Mouse (Mus musculus) colon, adult 2 months (tissue): Measurements from ENCODE around the gene Kmt5a. TPM values are rescaled to one million over a fixed set of nuclear protein-coding genes. Genes with fewer than 3 reads are reported as not detected.

Source experiments
- polyA plus RNA-seq: library from polyadenylated mRNA; depleted of rRNA; stranded (reverse); fragments of >200 nt; gene quantifications from 2 replicates; pipeline ENCODE4 v1.2.3, GENCODE M21; 2012; rRNA removed

The Kmt5a gene
- 76.2 and 79.6 TPM in 2 replicates for polyA plus RNA-seq

GRCm38 (mm10) chr5:124439447-124440093 lies at the start of gene Kmt5a:
Gene Kmt5a (plus strand): TSS chr5:124439930.

GRCm38 (mm10) chr5:124425412-124426259 lies 14.1 kb upstream of the Kmt5a start, which contains the start of gene Sbno1:
Gene Sbno1 (minus strand): TSS chr5:124426001.

GRCm38 (mm10) chr5:124482966-124483654 lies 43.4 kb downstream of the Kmt5a start, which contains the start of gene Snrnp35:
Gene Snrnp35 (plus strand): TSS chr5:124483134.

Other genes starting within 250 kb of the Kmt5a start
- 24.3 and 26.3 TPM in 2 replicates for gene Pitpnm2, start 190.2 kb upstream of the Kmt5a start, polyA plus RNA-seq
- gene Mphosph9, start 112.0 kb upstream of the Kmt5a start, polyA plus RNA-seq: 1.7 and 1.8 TPM in 2 replicates
- 3.6 and 4.3 TPM in 2 replicates for gene 2810006K23Rik, start 111.8 kb upstream of the Kmt5a start, polyA plus RNA-seq
- gene Cdk2ap1, start 76.8 kb upstream of the Kmt5a start, polyA plus RNA-seq: 89.6 and 90.5 TPM in 2 replicates
- 7.7 and 9.4 TPM in 2 replicates for gene Sbno1, start 13.9 kb upstream of the Kmt5a start, polyA plus RNA-seq
- gene Rilpl2, start 38.4 kb downstream of the Kmt5a start, polyA plus RNA-seq: 19.7 and 21.6 TPM in 2 replicates
- gene Snrnp35, start 43.2 kb downstream of the Kmt5a start, polyA plus RNA-seq: 2.4 and 2.8 TPM in 2 replicates
- 4.6 and 4.8 TPM in 2 replicates for gene Rilpl1, start 91.5 kb downstream of the Kmt5a start, polyA plus RNA-seq
- 244 and 292 TPM in 2 replicates for gene Tmed2, start 100.8 kb downstream of the Kmt5a start, polyA plus RNA-seq
- 12.1 and 13.3 TPM in 2 replicates for gene Ddx55, start 112.9 kb downstream of the Kmt5a start, polyA plus RNA-seq
- gene Eif2b1, start 139.2 kb downstream of the Kmt5a start, polyA plus RNA-seq: 26.8 and 37.4 TPM in 2 replicates
- 30.2 and 36.8 TPM in 2 replicates for gene Gtf2h3, start 139.2 kb downstream of the Kmt5a start, polyA plus RNA-seq
- gene Atp6v0a2, start 188.6 kb downstream of the Kmt5a start, polyA plus RNA-seq: 97.2 and 132 TPM in 2 replicates